Mouse (Mus musculus): ENCODE measurements around the gene Muc1.

Gene Muc1

GRCm38 (mm10) chr3:89270891-89271290 lies 42.0 kb downstream of the Muc1 start:
- no peak for DNase-seq (ENCODE audit: low spot score)

- no peak for DNase-seq (ENCODE audit: low spot score)
Measured at GRCm38 (mm10) chr3:89271760-89272159, 42.9 kb downstream of the Muc1 start.

GRCm38 (mm10) chr3:89276061-89276460 lies 47.2 kb downstream of the Muc1 start:
- DNase-seq (ENCODE audit: low spot score): no peak

- DNase-seq (ENCODE audit: low spot score): no peak
Measured at GRCm38 (mm10) chr3:89277281-89278021, 48.6 kb downstream of the Muc1 start.

- no peak for DNase-seq (ENCODE audit: low spot score)
Measured at GRCm38 (mm10) chr3:89278107-89278506, 49.2 kb downstream of the Muc1 start.

GRCm38 (mm10) chr3:89278643-89279042 lies 49.8 kb downstream of the Muc1 start:
- no peak for DNase-seq (ENCODE audit: low spot score)

GRCm38 (mm10) chr3:89279153-89279890 lies 50.5 kb downstream of the Muc1 start:
- no peak for DNase-seq (ENCODE audit: low spot score)

GRCm38 (mm10) chr3:89280050-89280605 lies 51.3 kb downstream of the Muc1 start:
- DNase-seq (ENCODE audit: low spot score): no peak

GRCm38 (mm10) chr3:89280606-89281511 lies 52.0 kb downstream of the Muc1 start, which contains the start of gene Efna1:
Efna1 (minus strand) TSS chr3:89281142.
- no peak for DNase-seq (ENCODE audit: low spot score)

- peak; percentile 56 for DNase-seq (ENCODE audit: low spot score)
Measured at GRCm38 (mm10) chr3:89281579-89282290, 52.9 kb downstream of the Muc1 start.

GRCm38 (mm10) chr3:89282291-89282643 lies 53.4 kb downstream of the Muc1 start:
- no peak for DNase-seq (ENCODE audit: low spot score)
